Mouse (Mus musculus): ENCODE results near the gene B4galt3. TPM values are rescaled to one million over a fixed set of nuclear protein-coding genes. Genes with fewer than 3 reads are reported as not detected.
"Not testable (repeated sequence)": the region's sequence is repeated elsewhere in the genome, so short reads cannot be mapped to it uniquely, and the experiment has no call there.

B4galt3 gene
- polyA plus RNA-seq, 1 experiment from 2014 or later, result 72.3 TPM

- no peak overlapping the region for H3K4me3 ChIP-seq (ENCODE audit: low read depth, low read length)
- whole genome bisulfite sequencing, result 93% methylated on average over 4 of the region's 4 CpGs
Observed at GRCm38 (mm10) chr1:171234538-171234937, 35.6 kb upstream of the B4galt3 start.

GRCm38 (mm10) chr1:171235791-171236190 lies 34.3 kb upstream of the B4galt3 start:
- DNase-seq (ENCODE audit: low spot score), result no peak
- Histone ChIP-seq H3K9ac (ENCODE audit: low read length) (no peak overlapping the region), H3K4me1 (replicated peaks; ENCODE audit: control insufficient read depth, insufficient read depth, low read length) (no peaks in the 10 kb centered on the region), H3K27me3 (ENCODE audit: control insufficient read depth, insufficient read depth, low read length) (no peaks in the 10 kb centered on the region), H3K4me3 (ENCODE audit: low read depth, low read length) (no peak overlapping the region), H3K4me2 (ENCODE audit: low read depth, low read length, severe bottlenecking) (no peak overlapping the region), H3K9me3 (ENCODE audit: control insufficient read depth, low read length) (no peaks in the 10 kb centered on the region), H3K36me3 (ENCODE audit: control insufficient read depth, insufficient read depth, low read length) (peaks cover 16% of the 10 kb centered on the region; the same call in 1 of the 2 replicates), H3K27ac (ENCODE audit: low read depth, low read length) (no peak overlapping the region)
- 92% methylated on average over 4 of the region's 4 CpGs for WGBS
- ATAC-seq (replicated peaks; ENCODE audit: low FRiP score), result no peak

More at GRCm38 (mm10) chr1:171234538-171234937, 35.6 kb upstream of the B4galt3 start:
- ATAC-seq (replicated peaks; ENCODE audit: low FRiP score) (no peak), DNase-seq (ENCODE audit: low spot score) (no peak)
- Histone ChIP-seq H3K9ac (ENCODE audit: low read length) (no peak overlapping the region), H3K36me3 (ENCODE audit: control insufficient read depth, insufficient read depth, low read length) (peaks cover 16% of the 10 kb centered on the region; the same call in 1 of the 2 replicates), H3K4me2 (ENCODE audit: low read depth, low read length, severe bottlenecking) (no peak overlapping the region), H3K4me1 (replicated peaks; ENCODE audit: control insufficient read depth, insufficient read depth, low read length) (no peaks in the 10 kb centered on the region; the same call in 1 of the 2 replicates), H3K27me3 (ENCODE audit: control insufficient read depth, insufficient read depth, low read length) (no peaks in the 10 kb centered on the region), H3K27ac (ENCODE audit: low read depth, low read length) (no peak overlapping the region), H3K9me3 (ENCODE audit: control insufficient read depth, low read length) (no peaks in the 10 kb centered on the region)

GRCm38 (mm10) chr1:171237438-171237837 lies 32.7 kb upstream of the B4galt3 start:
- Histone ChIP-seq H3K4me3 (ENCODE audit: low read depth, low read length) (no peak overlapping the region), H3K4me1 (replicated peaks; ENCODE audit: control insufficient read depth, insufficient read depth, low read length) (no peaks in the 10 kb centered on the region), H3K27ac (ENCODE audit: low read depth, low read length) (no peak overlapping the region), H3K27me3 (ENCODE audit: control insufficient read depth, insufficient read depth, low read length) (no peaks in the 10 kb centered on the region), H3K9me3 (ENCODE audit: control insufficient read depth, low read length) (no peaks in the 10 kb centered on the region), H3K4me2 (ENCODE audit: low read depth, low read length, severe bottlenecking) (no peak overlapping the region), H3K9ac (ENCODE audit: low read length) (no peak overlapping the region), H3K36me3 (ENCODE audit: control insufficient read depth, insufficient read depth, low read length) (peaks cover 16% of the 10 kb centered on the region; the same call in 1 of the 2 replicates)
- no peak for ATAC-seq (replicated peaks; ENCODE audit: low FRiP score)
- 80% methylated on average over 6 of the region's 6 CpGs for WGBS
- DNase-seq (ENCODE audit: low spot score), result no peak

GRCm38 (mm10) chr1:171238463-171238862 lies 31.7 kb upstream of the B4galt3 start:
- H3K27me3 ChIP-seq (ENCODE audit: control insufficient read depth, insufficient read depth, low read length), result no peaks in the 10 kb centered on the region
- H3K27ac ChIP-seq (ENCODE audit: low read depth, low read length), result no peak overlapping the region
- H3K4me3 ChIP-seq (ENCODE audit: low read depth, low read length), result no peak overlapping the region
- ATAC-seq (replicated peaks; ENCODE audit: low FRiP score) (no peak), DNase-seq (ENCODE audit: low spot score) (peak; percentile 76)
- WGBS, result 73% methylated on average over 14 of the region's 14 CpGs
- no peak overlapping the region for H3K9ac ChIP-seq (ENCODE audit: low read length)
- H3K4me1 ChIP-seq (replicated peaks; ENCODE audit: control insufficient read depth, insufficient read depth, low read length), result no peaks in the 10 kb centered on the region
- no peak overlapping the region for H3K4me2 ChIP-seq (ENCODE audit: low read depth, low read length, severe bottlenecking)
- no peaks in the 10 kb centered on the region for H3K9me3 ChIP-seq (ENCODE audit: control insufficient read depth, low read length)
- peaks cover 16% of the 10 kb centered on the region; the same call in 1 of the 2 replicates for H3K36me3 ChIP-seq (ENCODE audit: control insufficient read depth, insufficient read depth, low read length)

- Histone ChIP-seq H3K27me3 (ENCODE audit: control insufficient read depth, insufficient read depth, low read length) (no peaks in the 10 kb centered on the region), H3K9ac (ENCODE audit: low read length) (no peak overlapping the region), H3K4me3 (ENCODE audit: low read depth, low read length) (no peak overlapping the region), H3K4me2 (ENCODE audit: low read depth, low read length, severe bottlenecking) (no peak overlapping the region), H3K9me3 (ENCODE audit: control insufficient read depth, low read length) (no peaks in the 10 kb centered on the region), H3K27ac (ENCODE audit: low read depth, low read length) (no peak overlapping the region), H3K36me3 (ENCODE audit: control insufficient read depth, insufficient read depth, low read length) (peaks cover 16% of the 10 kb centered on the region; the same call in 1 of the 2 replicates), H3K4me1 (replicated peaks; ENCODE audit: control insufficient read depth, insufficient read depth, low read length) (no peaks in the 10 kb centered on the region)
- whole genome bisulfite sequencing, result 82% methylated on average over 15 of the region's 15 CpGs
- no peak for ATAC-seq (replicated peaks; ENCODE audit: low FRiP score)
- no peak for DNase-seq (ENCODE audit: low spot score)
Observed at GRCm38 (mm10) chr1:171239992-171240744, 30.0 kb upstream of the B4galt3 start.

GRCm38 (mm10) chr1:171240911-171241310 lies 29.2 kb upstream of the B4galt3 start:
- Histone ChIP-seq H3K27me3 (ENCODE audit: control insufficient read depth, insufficient read depth, low read length) (no peaks in the 10 kb centered on the region), H3K9ac (ENCODE audit: low read length) (no peak overlapping the region), H3K4me2 (ENCODE audit: low read depth, low read length, severe bottlenecking) (no peak overlapping the region), H3K4me3 (ENCODE audit: low read depth, low read length) (no peak overlapping the region), H3K27ac (ENCODE audit: low read depth, low read length) (no peak overlapping the region), H3K36me3 (ENCODE audit: control insufficient read depth, insufficient read depth, low read length) (peaks cover 15% of the 10 kb centered on the region; the same call in 1 of the 2 replicates), H3K4me1 (replicated peaks; ENCODE audit: control insufficient read depth, insufficient read depth, low read length) (0 out of 2 replicates have a peak, but pooled peaks cover 3% of the 10 kb centered on the region), H3K9me3 (ENCODE audit: control insufficient read depth, low read length) (no peaks in the 10 kb centered on the region)
- 91% methylated on average over 10 of the region's 10 CpGs for WGBS
- DNase-seq (ENCODE audit: low spot score), result no peak
- ATAC-seq (replicated peaks; ENCODE audit: low FRiP score), result no peak

- H3K27ac ChIP-seq (ENCODE audit: low read depth, low read length); H3K36me3 ChIP-seq (ENCODE audit: control insufficient read depth, insufficient read depth, low read length); H3K9me3 ChIP-seq (ENCODE audit: control insufficient read depth, low read length); H3K4me1 ChIP-seq (replicated peaks; ENCODE audit: control insufficient read depth, insufficient read depth, low read length); DNase-seq (ENCODE audit: low spot score); H3K4me2 ChIP-seq (ENCODE audit: low read depth, low read length, severe bottlenecking); ATAC-seq (replicated peaks; ENCODE audit: low FRiP score); H3K27me3 ChIP-seq (ENCODE audit: control insufficient read depth, insufficient read depth, low read length); H3K4me3 ChIP-seq (ENCODE audit: low read depth, low read length); H3K9ac ChIP-seq (ENCODE audit: low read length): not testable (repeated sequence)
- 82% methylated on average over 12 of the region's 12 CpGs for WGBS
Observed at GRCm38 (mm10) chr1:171241952-171242351, 28.2 kb upstream of the B4galt3 start.

GRCm38 (mm10) chr1:171245353-171245752 lies 24.8 kb upstream of the B4galt3 start:
- no peaks in the 10 kb centered on the region for H3K9me3 ChIP-seq (ENCODE audit: control insufficient read depth, low read length)
- no peak overlapping the region for H3K4me2 ChIP-seq (ENCODE audit: low read depth, low read length, severe bottlenecking)
- H3K9ac ChIP-seq (ENCODE audit: low read length), result no peak overlapping the region
- peaks cover 13% of the 10 kb centered on the region for H3K4me1 ChIP-seq (replicated peaks; ENCODE audit: control insufficient read depth, insufficient read depth, low read length)
- H3K27me3 ChIP-seq (ENCODE audit: control insufficient read depth, insufficient read depth, low read length), result no peaks in the 10 kb centered on the region
- H3K36me3 ChIP-seq (ENCODE audit: control insufficient read depth, insufficient read depth, low read length), result no peaks in the 10 kb centered on the region; the same call in 1 of the 2 replicates
- ATAC-seq (replicated peaks; ENCODE audit: low FRiP score) (no peak), DNase-seq (ENCODE audit: low spot score) (no peak)
- no peak overlapping the region for H3K27ac ChIP-seq (ENCODE audit: low read depth, low read length)
- H3K4me3 ChIP-seq (ENCODE audit: low read depth, low read length), result no peak overlapping the region
- 87% methylated on average over 8 of the region's 8 CpGs for WGBS
